Mouse (Mus musculus) hematopoietic multipotent progenitor cell, adult 10-12 weeks (in vitro differentiated cells): ENCODE measurements around the gene Cuta. TPM values are rescaled to one million over a fixed set of nuclear protein-coding genes. Genes with fewer than 3 reads are reported as not detected.

Experiments
- polyA plus RNA-seq: library from polyadenylated mRNA; stranded (reverse); fragments of >175 nt; gene quantifications from 2 replicates; pipeline ENCODE4 v1.2.3, GENCODE M21; 2012; ENCODE audit warnings: low replicate concordance

Cuta gene
- 223 and 274 TPM in 2 replicates for polyA plus RNA-seq

DNA sequence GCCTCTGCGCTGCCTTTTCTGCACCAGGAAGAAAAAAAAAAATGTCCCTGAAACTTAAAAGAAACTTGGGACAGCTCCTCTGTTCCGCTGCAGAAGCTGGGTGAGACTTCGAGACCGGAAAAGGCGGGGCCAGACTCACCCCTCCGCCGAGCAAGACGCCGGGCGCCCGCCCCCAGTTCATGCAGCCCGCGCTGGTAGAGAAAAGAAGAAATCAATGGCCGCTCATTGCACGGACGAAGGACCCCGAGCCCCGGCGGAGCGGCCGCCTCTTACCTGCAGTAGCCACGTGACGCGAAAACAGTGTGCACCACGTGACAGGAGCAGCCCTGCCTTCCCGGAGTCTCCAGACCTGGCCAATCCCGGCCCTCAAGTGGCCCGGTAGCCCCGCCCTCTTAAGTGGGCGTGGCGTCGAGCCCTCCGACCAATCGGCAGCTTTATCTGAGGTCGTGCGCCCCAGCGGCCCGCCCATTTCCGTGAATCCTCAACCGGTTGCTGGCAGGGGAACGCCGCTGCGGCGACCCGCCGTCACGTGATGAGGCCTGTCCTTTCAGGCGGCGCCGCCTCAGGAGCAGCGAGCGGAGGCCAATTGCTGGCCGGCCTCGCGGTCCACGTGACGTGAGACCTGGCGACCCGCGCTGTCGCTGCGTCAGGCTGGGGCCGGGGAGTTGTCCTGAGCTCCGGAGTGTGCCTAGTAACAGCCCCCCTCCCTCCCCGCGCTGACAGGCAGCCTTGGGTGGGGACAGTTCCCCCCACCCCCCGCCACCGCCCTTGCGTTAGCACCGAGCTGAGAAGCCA lies at the start of gene Cuta:
Cuta (minus strand) TSS at position 392 of the 795 bp plus-strand sequence.

DNA sequence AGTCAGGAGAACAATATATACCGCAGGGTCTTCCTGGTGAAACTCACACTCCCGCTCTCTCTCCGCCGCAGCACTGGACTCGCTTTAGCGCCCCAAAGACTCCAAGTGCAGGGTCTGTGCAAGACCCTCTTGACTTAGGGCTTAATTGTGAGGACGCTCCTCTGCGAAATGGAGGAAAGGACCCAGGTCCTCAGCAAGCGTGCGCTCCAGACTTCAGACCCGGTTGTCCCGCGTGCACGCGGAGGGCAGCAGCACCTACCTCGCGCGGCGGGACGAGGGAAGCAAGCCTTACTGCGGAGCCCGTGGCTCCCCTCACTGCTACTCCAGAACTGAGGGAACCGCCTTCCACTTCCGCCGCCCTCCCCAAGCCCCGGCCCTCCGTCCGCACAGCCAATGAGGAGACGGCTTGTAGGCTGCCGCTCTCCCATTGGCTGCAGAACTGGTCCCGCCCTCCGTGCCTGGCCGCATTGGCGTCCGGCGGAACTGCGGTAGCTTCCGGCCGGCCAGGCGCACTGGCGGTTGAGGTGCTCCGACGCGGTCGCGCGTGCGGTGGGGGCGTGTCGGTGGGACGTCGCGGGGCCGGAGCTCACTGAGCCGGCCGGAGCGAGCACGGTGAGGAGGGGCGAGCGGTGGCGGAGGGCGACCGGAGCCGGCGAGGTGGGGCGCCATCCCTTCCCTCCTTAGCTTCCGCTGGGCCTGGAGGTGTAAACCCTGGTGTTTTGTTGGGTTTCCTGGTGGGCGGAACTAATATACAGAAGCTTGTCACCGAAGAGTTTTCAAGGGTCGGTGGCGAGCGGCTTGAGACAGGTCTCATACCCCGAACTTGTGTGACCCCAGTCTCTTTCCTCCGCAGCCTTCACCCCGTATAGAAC lies 33.6 kb upstream of the Cuta start, which contains the start of gene Zbtb9:
Zbtb9 (plus strand) TSS at position 465 of the 872 bp plus-strand sequence.

DNA sequence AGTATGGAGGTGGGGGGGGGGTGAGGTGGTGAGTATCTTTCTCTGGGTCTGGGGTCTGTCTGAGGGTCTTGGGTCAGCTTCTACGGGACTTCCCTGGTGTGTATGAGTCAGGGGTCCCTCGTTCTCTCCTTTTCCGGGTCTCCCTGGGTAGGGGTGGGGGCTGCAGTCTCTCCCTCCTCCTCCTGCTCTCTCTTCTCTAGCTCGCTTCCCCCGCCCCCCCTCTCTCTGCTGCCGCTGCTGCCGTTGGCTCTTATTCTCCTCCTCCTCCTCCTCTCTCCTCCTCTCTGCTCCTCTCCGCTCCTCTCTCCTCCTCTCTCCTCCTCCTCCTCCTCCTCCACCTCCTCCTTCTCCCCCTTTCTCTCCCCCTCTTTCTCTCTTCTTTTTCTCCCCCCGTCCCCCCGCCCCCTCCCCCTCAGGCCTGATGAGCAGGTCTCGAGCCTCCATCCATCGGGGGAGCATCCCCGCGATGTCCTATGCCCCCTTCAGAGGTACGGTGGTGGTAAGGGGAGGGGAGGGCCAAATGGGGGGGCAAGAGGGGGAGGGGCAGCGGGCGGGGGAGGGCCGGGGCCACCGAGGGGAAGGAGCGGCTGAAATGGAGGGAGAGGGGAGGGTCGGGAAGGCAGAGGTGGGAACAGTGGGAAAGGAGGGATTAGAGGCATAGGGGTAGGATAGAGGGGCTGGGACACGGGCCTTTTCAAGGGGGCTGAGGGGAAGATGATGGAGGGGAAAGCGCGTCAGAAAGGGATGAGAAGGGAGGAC lies 1.8 kb upstream of the Cuta start, which contains the start of gene Syngap1:
Syngap1 (plus strand) TSS at position 223 of the 759 bp plus-strand sequence.

DNA sequence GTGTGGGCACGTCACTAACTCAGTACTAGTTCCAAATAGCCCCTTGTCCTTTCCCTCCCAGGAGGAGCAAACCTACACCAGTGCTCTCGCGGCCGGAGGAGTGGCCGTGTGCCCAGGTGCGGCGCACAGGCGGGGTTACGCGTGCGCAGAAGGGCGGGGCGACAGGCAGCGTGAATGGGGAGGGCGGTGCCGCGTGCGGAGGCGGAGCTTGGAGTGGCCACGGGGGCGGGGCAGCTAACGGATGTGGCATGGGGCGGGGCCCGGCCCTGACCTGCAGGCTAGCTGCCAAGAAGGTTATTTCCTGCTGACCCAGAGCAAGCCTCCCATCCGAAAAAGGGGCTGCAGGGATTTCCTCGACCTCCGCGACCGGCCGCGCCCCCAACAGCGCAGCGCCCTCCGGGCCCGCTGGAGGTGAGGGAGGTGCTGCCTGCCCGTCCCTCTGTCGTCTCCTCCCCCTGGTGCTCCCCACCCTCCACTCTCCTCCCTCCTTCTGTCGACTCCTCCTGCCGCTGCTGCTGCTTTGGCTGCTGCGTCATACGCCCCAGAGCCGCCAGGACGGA lies 6.5 kb downstream of the Cuta start, which contains the start of gene Phf1:
Phf1 (plus strand) TSS at position 214 of the 560 bp plus-strand sequence.

DNA sequence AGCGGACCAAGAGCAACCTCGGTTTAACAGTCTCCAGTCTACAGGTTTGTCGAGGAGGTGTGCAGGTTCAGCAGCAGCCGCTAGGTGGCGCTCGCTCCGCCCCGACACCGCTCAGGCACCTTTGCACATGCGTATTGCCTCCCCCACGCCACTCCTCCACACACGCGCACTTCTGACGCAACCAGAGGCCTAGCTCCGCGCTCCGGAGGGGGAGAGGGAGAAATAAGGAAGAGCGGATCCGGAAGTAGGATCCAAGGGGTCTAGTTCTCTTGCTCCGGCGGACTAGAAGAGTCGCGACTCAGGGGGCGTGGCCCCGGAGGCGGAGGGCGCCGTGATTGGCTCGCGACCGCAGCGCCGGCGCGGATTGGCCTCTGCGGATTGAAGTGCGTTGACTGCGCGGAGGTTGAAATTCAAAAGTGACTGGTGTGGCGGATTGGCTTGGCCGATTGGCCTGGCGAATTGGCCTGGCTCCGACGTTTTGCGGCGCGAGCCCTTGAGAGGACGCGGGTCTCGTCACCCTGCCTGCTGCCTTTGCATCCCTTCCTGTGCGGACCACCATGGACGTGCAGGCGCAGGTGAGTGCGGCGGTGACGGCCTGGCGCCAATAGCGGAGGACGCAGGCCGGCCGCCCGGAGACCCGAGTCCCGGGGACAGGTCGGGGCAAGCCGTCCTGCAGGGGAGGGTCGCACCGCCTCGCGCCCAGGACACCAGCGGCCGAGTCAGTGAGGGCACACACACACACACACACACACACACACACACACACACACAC lies 22.5 kb downstream of the Cuta start, which contains the start of gene Kifc5b:
Kifc5b (plus strand) TSS at position 381 of the 772 bp plus-strand sequence.

Other genes starting within 250 kb of the Cuta start
- 4.1 and 10.7 TPM in 2 replicates for gene Crebrf, start 223.9 kb downstream of the Cuta start, polyA plus RNA-seq
- 25.4 and 35.8 TPM in 2 replicates for gene Bnip1, start 158.5 kb downstream of the Cuta start, polyA plus RNA-seq
- 0.53 and 1.3 TPM in 2 replicates for gene Nkx2-5, start 94.6 kb downstream of the Cuta start, polyA plus RNA-seq
- gene Kifc5b, start 22.5 kb downstream of the Cuta start, polyA plus RNA-seq: 7.0 and 12.9 TPM in 2 replicates
- 397 and 1,097 TPM in 2 replicates for gene Phf1, start 6.5 kb downstream of the Cuta start, polyA plus RNA-seq
- 3.4 and 4.3 TPM in 2 replicates for gene Syngap1, start 1.7 kb upstream of the Cuta start, polyA plus RNA-seq
- gene Zbtb9, start 33.6 kb upstream of the Cuta start, polyA plus RNA-seq: 12.2 and 19.1 TPM in 2 replicates
- gene Bak1, start 89.4 kb upstream of the Cuta start, polyA plus RNA-seq: 108 and 139 TPM in 2 replicates
- 56.3 and 104 TPM in 2 replicates for gene Itpr3, start 117.7 kb upstream of the Cuta start, polyA plus RNA-seq
- 96.9 and 133 TPM in 2 replicates for gene Uqcc2, start 194.3 kb upstream of the Cuta start, polyA plus RNA-seq
- gene Ip6k3, start 228.2 kb upstream of the Cuta start, polyA plus RNA-seq: 0.24 and 0.73 TPM in 2 replicates